Mouse (Mus musculus): ENCODE results near the gene C87436.

DNA sequence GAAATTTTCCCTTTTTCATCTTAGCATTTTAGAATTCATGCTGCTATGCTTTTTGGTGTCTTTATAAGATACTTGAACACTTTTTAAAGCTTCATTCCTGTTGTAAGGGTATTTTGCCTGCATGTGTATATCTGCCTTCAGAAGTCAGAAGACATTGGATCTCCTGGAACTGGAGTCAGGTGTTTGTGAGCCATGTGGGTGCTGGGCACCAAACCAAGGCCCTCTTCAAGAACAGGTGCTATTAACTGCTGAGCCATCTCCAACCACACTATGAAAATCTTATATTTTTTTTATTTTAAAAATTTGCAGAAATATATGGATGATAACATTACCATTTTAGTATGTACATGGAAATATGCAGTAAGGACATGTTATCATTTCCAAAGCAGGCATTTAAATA lies 31.9 kb upstream of the C87436 start:
- TF ChIP-seq CTCF (IDR thresholded peaks at IDR 0.05; ENCODE audit: insufficient read depth, low read length) (no peak), POLR2A (IDR thresholded peaks at IDR 0.05; ENCODE audit: borderline replicate concordance, extremely low read depth, low read depth, low read length) (no peak)

Measured in lung, adult 2 months (tissue).